Mouse (Mus musculus) small intestine, adult 2 months (tissue): ENCODE results near the gene Foxb1.

Experiments
- CTCF ChIP-seq: fragments of 200-500 bp; IDR thresholded peaks from 2 replicates; pipeline ENCODE4 v1.5.1; 2012; ENCODE audit warnings: low read depth, mild to moderate bottlenecking, control low read depth, inconsistent platforms, low read length, moderate library complexity, mixed read lengths; ENCODE audit not compliant: insufficient replicate concordance, insufficient read length; ENCODE audit errors: extremely low read depth
- POLR2A ChIP-seq: fragments of 200-500 bp; IDR thresholded peaks from 2 replicates; pipeline ENCODE4 v1.6.1; 2012; ENCODE audit warnings: low read depth, mild to moderate bottlenecking, control low read depth, inconsistent platforms, low read length, moderate library complexity

GRCm38 (mm10) chr9:69779996-69780395 lies 19.3 kb upstream of the Foxb1 start:
- TF ChIP-seq CTCF (no peak), POLR2A (no peak)
